Mouse (Mus musculus) thymus, postnatal 14 days (tissue): ENCODE measurements at regions not wholly inside any gene's neighbourhood (a gene's known extent, or its start where the extent isn't known, plus 50 kb on each side); places are given as distances from the start of the nearest gene placed in this dataset.
A peak's percentile ranks its signal among the peaks of the same experiment; 100 is the strongest.

Experiments used
- DNase-seq: peaks from one replicate; pipeline ENCODE4 v3.0.0; 2021

DNA sequence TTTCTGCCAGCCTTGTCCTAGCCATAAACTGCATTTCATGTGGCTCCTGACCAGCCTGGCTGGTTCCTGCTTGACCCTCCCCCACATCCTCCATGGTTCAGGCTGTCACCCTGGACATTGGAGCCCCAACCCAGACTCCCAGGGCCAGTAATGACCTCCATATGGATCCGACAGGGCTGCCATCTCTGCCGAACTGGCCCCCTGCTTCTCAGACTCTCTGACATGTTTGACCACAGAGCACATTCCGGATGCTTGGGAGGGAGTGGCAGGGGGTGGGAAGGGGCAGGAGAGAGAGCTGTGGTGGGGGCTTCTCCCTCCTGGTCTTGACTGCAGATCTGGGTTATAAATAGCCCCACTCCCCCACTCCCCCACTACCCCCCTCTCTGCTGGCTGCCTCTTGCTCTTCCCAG lies 59.0 kb upstream of the Actrt2 start:
- DNase-seq: no peak

DNA sequence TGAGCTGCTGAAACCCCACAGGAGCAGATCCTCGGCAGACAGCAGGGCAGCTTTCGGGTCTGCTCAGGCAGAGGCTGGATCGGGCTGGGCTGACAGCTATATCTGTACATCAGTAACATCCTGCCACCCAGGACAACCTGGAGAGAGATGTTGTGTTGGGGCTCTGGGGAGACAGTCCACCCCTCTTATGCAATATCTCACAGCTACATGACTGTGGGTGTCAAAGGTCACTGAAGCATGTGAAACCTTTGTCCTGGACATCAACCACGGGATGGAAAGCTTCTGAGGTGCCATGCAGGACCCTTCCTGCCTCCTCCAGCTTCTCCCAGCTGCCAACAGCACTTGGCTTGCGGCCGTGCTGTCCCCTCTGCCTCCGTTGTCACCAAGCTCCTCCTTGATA lies 60.3 kb upstream of the Actrt2 start:
- DNase-seq: no peak

DNA sequence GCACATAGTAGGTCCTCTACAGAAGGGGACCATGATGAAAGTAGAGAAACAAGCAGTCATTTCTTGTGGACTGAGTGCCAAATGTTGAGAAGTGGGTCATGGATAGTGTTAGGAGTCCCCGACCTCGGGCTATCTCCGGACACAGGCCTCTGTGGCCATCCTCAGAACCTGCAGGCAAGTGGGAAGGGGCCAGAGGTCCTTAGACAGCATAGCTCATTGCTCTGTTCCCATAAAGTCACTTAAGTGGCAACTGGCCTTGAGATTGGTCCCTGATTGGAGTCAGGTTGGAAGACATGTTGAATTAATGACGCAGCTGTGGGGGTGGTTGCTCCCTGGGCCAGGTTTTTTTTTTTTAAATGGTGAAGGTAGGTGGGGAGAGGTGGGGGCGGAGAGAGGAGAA lies 63.0 kb upstream of the Actrt2 start:
- no peak for DNase-seq

DNA sequence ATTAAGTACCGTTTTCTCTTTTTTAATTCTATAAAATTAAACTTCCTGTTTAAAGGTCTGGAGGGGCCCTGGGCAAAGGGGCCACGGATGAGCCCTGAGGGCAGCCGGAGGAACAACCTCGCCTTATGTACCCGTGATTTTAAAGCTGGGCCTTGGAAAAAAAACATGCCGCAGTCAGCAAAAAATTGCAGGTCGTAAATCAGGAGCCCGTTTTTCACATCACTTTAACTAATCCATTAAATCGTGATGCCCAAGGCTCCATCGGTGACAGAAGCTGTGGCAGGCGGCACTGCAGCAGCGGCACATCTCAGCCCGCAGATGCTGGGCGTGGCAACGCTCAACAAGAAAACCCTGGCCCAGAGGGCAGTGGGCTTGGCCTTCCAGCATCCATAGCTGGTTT lies 63.7 kb upstream of the Actrt2 start:
- no peak for DNase-seq

DNA sequence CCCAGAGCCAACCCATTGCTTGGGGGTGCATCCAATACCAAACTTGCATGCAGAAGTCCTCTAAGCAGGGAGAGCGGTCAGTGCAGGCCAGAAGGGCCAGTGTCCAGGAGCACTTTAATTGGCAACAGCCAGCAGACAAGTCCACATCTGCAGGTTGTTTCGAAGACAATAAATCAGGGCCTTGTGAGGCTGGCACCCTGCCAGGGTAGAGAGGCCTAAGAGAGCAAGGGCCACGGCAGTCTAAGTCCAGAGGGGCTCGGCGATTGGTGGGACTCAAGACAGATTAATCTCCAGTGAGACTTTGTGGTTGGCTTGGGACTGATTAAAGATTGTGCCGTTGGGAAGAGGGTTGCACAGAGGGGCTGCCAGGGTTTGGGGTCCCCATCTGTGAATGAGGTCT lies 68.4 kb upstream of the Actrt2 start:
- no peak for DNase-seq

DNA sequence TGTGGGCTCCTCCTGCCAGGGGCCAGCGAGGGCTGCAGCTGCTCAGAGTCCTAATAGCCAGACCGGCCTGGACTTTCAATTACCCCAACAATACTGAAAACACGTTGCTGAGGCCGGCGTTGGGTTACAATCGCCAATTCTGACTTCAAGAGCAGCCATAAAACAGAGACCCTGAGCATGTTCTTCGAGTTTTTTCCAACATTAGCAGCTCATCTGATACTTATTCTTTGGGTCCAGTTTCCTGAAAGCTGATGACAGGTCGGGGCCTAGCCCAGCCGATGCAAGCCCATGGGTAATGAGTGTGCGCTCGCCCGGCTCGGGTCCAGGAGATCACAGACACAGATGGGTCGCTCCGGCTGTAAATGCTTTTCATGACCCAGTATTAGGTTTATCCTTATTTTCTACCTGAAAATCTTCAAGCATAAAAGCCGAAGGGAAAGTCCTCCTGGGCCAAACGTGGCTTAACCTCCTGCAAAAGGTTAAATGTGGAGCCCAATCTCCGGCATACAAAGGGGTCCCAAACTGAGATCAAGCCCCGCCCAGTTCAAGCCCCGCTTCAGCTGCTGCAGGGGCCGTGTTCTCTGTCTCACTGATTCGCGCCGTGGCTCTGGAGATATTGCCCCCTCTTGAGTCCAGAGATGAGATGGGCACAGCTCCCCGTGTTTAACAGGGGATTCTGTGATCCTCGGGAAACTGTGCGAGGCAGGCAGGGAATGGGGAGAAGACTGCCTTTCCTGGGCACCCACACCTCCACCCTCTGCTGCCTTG lies 73.6 kb upstream of the Actrt2 start:
- no peak for DNase-seq

DNA sequence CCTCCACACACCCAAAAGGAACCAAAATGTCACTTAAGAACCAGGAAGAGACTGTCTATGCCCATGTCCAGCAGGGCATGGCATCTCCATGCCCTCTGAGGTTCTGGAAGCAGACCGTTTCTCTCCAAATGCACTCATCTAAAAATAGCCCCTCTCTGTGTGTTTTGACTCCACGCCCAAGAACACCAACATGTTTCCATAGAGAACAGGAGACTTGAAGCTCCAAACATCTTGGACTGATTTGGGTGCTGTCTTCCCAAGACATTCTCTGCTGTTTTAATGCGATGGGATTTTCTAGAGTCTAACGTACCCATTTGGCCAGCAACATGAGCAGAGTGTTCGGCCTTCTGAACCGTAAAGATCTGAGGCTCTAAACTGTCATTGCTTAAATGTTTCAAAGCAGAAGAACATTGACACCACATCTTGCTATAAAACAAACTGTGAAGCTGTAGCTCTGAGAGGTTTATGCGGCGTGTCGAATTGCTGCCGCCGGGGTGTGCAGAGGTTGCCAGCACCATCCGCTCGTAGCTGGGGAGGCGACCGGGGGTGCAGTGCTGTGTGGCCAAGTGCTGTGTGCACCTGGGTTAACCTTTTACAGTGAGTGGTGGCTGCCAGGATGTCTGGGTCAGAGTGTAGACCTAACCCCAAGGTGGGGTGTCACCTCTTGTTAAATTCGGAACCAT lies 78.8 kb upstream of the Actrt2 start:
- DNase-seq: no peak

DNA sequence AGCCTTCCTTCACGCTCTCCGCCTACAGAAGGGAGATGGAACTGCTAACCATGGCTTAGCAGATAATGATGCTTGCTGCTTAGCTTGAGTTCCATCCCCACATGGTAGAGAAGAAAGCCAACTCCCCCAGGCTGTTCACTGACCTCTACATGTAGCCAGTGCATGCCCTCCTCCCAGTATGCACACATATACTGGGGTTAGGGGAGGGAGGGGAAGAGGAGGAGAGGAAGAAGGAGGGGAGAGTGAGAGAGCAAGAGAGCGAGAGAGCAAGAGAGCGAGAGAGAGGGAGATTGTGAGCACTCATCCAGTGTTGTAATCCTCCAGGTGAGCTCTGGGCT lies 79.3 kb upstream of the Actrt2 start:
- DNase-seq: no peak

DNA sequence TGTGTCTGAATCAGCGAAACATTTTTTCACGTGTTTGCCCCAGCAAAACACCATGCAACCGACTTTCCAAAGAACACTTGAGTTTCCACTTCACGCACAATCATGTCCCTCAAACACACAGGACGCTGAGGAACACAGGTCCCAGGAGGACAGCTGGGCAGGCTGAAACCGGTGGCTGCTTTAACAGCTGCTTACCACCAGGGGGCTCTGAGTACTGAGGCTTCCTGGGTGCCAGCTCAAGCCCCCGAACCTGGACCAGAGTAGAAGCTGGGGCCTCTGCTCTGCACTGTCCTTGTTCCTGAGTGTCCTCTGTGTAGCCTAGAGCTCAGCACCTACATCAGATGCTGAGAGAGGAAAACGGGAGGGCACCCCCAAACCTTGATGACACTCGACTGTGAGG lies 81.5 kb upstream of the Actrt2 start:
- peak; percentile 45 for DNase-seq

DNA sequence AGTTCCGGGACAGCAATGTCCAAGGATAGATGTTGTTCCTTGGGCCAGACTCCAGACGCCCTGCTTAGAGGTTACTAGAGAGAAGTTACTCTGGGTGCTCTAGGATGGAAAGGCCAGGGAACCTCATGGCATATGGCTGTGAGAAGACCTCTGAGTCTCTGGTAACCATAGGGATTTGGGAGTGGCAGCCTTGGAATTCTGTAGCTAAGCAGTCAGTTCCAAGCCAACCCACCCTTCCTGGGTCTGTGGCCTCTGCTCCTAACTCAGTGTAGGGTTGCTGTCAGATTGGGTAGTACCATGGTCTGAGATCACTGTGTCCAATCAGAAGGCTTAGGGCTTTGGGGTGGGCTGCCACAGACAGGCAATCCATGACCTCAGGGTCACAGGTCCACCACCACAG lies 82.3 kb upstream of the Actrt2 start:
- DNase-seq: no peak

DNA sequence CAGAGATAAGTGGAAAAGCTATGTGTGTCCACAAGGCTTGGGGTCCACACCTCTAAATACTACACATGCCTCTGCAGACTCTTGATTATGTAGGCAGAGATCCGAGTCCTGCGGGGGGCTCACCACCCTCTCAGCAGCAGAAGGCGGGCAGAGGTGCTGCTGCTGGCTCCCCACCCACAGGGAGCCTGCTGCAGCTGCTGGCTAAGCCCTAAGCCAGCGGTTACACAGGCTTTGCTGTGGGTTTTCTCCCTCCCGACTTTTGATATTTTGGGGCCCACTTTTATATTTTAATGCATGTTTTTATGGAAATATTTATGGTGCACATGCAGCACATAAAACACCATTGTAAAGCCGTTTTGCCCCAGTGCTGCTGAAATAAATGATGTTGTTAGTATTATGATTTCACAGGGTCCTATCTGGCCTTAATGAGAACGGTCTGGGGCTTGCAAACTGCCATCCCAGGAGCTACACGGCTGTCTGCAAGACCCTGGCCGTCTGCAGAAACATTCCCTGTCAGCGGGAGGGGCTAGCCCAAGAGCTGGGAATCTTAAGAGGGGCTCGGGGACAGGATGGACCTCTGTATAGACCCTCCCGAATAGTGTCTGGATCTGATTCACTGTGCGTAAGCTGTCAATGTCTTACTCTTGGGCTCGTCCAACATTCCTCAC lies 82.9 kb upstream of the Actrt2 start:
- DNase-seq: no peak

DNA sequence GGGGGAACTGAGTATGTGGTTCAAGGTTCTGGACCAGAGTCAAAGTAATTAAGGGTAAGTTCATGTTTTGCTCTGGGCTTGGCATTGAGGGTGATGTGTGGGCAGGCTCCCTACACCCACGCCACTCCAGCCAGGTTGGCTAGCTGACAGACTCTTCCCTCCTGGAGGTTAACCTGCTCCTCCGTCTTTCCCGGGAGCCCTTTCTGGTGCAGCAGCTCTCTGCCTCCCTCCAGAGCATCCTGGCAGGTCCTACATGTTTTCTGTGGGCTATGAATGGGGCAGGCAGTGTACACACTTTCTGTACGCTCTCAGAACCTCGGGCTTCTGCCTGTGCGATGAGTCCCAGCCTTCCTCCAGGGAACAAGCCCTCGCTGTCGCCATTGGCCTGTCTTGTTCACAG lies 82.8 kb upstream of the Ttc34 start:
- DNase-seq: no peak

DNA sequence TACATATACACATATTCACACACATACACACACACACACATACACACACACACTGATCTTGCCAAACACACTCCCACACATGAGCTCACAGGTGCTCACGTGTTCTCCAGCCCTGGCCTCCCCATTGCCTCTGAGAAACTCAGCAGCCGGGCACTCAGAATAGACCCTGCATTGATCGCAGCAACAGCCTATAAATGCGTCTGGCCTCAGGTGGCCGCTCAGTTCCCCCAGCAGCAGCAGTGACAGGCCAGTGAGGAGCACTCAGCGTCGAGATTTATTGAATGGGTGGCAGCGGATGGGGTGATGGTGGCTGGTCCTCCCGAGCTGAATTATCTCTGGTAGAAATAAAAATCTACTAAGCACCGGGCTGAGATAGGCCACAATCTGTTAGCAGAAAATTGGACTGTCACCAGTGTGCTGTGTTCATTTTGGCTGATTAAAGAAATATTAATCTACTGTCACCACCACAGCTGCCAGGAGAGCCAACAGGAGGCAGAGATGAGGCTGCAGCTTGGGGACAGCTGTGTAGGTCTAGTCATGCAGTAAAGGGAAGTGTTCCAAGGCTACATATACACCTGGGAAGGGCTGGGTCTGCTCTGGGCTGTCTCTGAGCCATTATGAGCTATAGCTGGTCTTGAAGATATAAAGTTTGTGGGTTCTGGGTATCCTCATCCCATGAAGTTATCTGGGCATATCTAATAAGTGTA lies 80.4 kb upstream of the Ttc34 start:
- DNase-seq: no peak

DNA sequence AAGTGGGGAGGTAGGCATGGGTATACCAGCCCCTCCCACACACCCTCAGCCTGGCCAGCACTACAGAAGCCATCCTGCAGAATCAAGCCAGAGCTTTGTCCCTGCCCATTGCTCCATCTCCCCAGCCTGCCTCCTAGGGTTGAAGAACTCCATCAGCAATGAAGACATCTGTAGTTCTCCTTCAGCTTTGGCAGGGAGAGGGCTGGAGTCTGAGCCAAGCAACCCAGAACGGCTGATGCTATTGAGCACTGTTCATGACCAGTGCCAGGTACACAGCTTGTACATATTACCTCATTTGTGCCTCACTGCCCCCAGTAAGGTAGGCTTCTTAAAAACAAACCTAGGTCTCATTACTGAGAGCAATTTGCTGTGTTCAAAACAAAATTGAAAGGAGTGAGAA lies 77.4 kb upstream of the Ttc34 start:
- DNase-seq: no peak

DNA sequence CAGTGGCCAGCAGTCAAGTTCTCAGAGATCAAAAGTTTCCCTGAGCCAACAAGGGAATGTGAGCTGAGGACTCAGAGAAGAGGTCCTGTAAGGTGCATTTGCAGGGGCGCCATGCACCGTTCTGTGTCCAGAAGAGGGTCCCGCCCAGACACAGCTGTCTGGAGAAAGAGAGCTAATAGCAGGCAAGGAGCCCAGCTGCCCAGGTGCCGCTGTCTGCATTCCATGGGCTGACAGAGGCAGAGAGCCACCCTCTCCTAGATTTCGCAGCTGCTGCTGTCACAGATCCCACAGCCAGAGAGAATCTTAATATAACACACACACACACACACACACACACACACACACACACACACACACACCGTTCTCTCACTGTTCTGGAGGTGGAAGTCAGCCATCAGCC lies 73.0 kb upstream of the Ttc34 start:
- DNase-seq: no peak

DNA sequence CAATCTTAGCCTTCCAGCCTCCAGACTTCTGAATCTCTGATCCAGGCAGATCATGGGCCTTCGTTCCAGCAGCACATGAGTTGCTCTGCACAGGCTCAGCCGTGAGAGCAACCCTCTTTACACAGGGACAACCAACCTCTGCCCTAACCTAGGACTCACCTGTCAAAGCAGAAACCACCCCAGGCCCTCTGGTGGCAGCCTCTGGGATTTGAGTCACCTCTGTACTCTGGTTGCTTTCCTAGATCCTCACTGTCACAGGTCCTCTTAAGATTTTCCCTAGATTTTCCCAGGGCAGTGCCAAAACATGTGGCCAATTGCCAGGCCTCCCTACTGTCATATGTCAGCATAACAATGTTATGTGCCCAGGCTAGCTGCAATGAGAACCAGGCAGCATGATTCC lies 71.1 kb upstream of the Ttc34 start:
- no peak for DNase-seq

DNA sequence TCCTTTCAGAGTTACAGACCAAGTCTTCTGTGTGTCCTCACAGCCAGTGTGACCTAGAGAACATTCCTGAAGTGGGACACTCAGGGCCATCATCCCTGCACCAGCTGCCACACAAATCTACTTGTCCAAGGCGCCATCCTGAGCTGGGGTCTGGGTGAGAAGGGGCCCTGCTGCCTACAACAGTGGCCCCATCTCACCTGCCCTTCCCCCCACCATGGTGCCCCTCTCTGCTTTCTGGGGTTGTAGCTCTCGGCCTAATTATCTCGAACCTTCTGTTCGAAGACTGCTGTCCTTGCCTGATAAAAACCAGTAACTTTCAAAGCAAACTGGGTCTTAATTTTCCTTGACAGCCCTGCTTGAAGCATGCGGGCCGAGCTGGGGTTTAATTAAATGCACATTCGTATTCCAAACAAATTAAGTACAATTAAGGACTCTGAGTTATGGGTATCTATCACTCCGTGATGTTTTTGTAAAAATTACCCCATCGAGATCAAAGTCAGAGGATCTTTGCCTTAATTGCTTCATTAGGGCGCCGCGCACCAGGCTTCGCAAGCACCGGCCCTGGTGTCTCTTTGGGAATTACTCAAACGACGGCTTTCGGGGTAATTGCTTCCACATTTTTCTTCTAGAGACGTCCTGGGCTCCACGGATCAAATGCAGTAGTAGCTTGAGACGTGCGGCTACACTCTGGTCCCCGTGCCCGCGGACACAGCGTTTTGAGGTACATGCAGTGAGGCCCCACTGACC lies 65.8 kb upstream of the Ttc34 start:
- DNase-seq: no peak

DNA sequence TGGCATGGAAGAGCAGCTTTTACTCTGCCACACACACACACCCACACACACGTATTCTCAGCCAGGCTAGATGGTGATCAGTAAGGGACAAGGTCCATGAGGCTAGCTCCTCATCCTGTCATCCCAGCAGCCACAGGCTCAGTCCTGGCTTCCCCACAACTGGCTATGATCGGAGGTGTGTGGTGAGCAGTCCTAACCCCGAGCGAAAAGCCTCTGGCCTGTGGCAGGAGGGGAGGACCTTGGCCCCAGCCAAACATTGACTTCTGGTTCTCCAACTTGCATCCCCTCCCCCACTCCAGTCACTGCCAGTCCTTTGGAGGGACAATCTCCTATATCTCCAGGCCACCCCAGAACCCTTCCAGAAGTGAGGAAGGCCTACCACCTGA lies 65.2 kb upstream of the Ttc34 start:
- DNase-seq: no peak

DNA sequence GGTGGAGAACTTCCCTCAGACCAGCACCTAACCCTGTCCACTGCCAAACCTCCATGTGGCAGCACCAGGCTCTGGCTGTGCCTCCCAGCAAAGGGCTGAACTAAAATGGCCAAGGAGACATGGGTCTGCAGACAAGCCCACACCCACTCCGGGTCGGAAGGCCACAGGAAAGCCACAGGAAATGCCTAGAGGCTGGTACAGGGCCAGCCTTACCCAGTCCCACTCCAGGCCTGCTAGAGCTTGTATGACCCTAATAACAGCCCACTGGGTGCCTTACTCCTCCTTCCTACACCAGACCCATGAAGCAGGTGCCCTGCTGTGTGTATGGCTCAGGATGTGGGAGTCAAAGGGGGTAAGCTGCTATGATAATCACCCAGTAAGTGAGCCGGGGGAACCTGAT lies 63.4 kb upstream of the Ttc34 start:
- DNase-seq: no peak

DNA sequence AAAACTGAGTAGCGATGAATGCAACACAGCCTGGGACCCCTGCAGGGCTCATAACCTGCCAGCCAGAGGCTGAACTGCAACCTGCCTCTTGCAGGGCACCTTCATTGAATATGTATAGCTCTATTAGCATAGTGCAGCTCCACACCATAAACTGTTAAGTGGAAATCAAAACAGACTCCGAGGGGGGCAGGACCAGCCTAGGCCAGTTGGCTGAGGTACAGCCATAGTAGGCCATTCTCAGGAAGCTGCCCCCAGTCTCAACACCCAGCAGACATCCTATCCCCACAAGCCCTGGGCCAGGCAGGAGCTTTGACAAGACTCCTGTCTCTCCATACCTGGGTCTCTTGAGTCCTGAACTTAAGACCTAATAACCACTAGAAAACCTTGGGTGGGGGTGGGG lies 62.9 kb upstream of the Ttc34 start:
- DNase-seq: no peak

DNA sequence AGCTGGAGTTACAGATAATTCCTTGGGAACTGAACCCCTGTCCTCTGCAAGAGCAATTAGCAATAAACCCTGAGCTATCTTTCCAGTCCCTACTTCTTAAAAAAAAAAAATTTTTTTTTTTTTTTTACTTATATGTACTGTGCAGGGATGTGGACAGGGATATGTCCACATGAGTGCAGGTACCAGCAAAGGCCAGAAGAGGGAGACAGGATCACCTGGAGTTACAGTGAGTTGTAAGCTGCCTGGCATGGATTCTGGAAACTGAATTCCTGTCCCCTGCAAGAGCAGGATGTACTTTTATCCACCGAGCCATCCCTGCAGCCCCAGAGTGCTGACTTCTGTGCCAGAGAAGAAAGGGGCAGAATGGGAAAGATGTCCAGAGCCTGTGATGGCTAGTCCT lies 58.4 kb upstream of the Ttc34 start:
- no peak for DNase-seq

DNA sequence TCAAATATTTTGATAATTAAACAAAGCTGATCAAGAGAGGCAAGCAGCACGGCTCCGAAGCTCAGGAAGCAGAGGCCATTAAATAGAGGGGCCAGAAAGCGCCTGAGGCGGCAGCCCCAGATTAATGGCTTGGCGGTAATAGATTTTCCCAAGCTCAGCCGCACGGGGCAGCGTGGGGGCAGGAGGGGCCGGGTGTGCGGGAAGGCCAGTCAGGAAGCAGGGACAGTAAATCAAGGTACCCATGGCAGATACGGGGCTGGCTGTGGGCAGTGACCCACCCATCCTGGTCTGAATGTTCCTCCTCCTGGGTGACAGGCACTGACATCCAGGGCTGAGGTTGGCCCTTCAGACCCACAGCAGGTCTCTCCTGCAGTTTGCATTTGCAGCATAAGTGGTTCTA lies 55.9 kb upstream of the Ttc34 start:
- no peak for DNase-seq

DNA sequence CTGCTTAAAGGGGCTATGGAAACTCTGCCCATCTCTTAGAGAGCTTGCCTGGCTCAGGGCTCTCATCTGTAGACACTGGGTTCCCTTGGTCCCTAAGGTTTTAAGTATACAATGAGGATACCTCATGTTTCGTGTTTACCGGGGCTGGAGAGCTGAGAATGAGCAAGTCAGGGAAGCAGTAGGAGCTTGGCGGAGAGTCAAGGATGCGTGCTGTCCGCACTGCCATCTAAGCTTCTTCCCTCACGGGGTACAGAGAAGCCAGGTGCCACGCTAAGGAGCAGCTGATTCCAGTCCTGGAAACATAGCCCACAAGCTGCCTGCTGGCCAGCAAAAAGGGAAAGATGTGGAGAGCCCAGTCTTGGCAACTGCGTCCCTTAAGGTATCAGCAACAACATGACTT lies 55.0 kb upstream of the Ttc34 start:
- DNase-seq: no peak
